Mouse (Mus musculus): ENCODE measurements around the gene Nr2c2.
A peak's percentile ranks its signal among the peaks of the same experiment; 100 is the strongest.

The Nr2c2 gene

GRCm38 (mm10) chr6:92126861-92127468, 35.8 kb downstream of the Nr2c2 start:
- DNase-seq (ENCODE audit: low spot score in 2 of 2), result no peak

GRCm38 (mm10) chr6:92131456-92131855, 40.3 kb downstream of the Nr2c2 start:
- DNase-seq (ENCODE audit: low spot score in 2 of 2), result no peak

GRCm38 (mm10) chr6:92132021-92132911, 41.1 kb downstream of the Nr2c2 start:
- no peak for DNase-seq (ENCODE audit: low spot score in 2 of 2)

GRCm38 (mm10) chr6:92133617-92134016, 42.4 kb downstream of the Nr2c2 start:
- DNase-seq (ENCODE audit: low spot score in 2 of 2), result no peak

- DNase-seq (ENCODE audit: low spot score in 2 of 2), result no peak
These were observed 45.2 kb downstream of the Nr2c2 start for GRCm38 (mm10) chr6:92136356-92136755.

- no peak for DNase-seq (ENCODE audit: low spot score in 2 of 2)
These were observed 54.7 kb downstream of the Nr2c2 start for GRCm38 (mm10) chr6:92145881-92146280.

GRCm38 (mm10) chr6:92153774-92154173, 62.6 kb downstream of the Nr2c2 start:
- DNase-seq (ENCODE audit: low spot score in 2 of 2), result no peak

- DNase-seq (ENCODE audit: low spot score in 2 of 2), result no peak
These were observed 67.6 kb downstream of the Nr2c2 start for GRCm38 (mm10) chr6:92158801-92159200.

- no peak for DNase-seq (ENCODE audit: low spot score in 2 of 2)
These were observed 71.5 kb downstream of the Nr2c2 start for GRCm38 (mm10) chr6:92162724-92163123.

- no peak for DNase-seq (ENCODE audit: low spot score in 2 of 2)
These were observed 85.3 kb downstream of the Nr2c2 start for GRCm38 (mm10) chr6:92176450-92176849.

- peak; percentile 59 to 85 for DNase-seq (ENCODE audit: low spot score in 2 of 2)
These were observed 92.5 kb downstream of the Nr2c2 start, which contains the start of gene Mrps25 for GRCm38 (mm10) chr6:92183621-92184131. Mrps25 (minus strand) TSS chr6:92184033.

GRCm38 (mm10) chr6:92184178-92184577, 93.0 kb downstream of the Nr2c2 start:
- DNase-seq (ENCODE audit: low spot score in 2 of 2), result no peak

GRCm38 (mm10) chr6:92199414-92199813, 108.2 kb downstream of the Nr2c2 start:
- DNase-seq (ENCODE audit: low spot score in 2 of 2), result no peak

GRCm38 (mm10) chr6:92214055-92214772, 123.0 kb downstream of the Nr2c2 start:
- peak in 1 of 2 experiments; percentile 65 for DNase-seq (ENCODE audit: low spot score in 2 of 2)

GRCm38 (mm10) chr6:92214773-92215449, 123.7 kb downstream of the Nr2c2 start, which contains the start of gene Rbsn:
Rbsn (minus strand) TSS chr6:92214925.
- peak; percentile 89 to 95 for DNase-seq (ENCODE audit: low spot score in 2 of 2)

- no peak for DNase-seq (ENCODE audit: low spot score in 2 of 2)
These were observed 128.3 kb downstream of the Nr2c2 start for GRCm38 (mm10) chr6:92219445-92219844.

GRCm38 (mm10) chr6:92221604-92222003, 130.4 kb downstream of the Nr2c2 start:
- no peak for DNase-seq (ENCODE audit: low spot score in 2 of 2)

GRCm38 (mm10) chr6:92222021-92222420, 130.8 kb downstream of the Nr2c2 start:
- DNase-seq (ENCODE audit: low spot score in 2 of 2), result no peak
